ENCODE assay signal across 16 mouse cellular contexts in genomic region chr1:175872028-175872816, GRCm38 (mm10). TPM values are rescaled to one million over a fixed set of nuclear protein-coding genes. Genes with fewer than 3 reads are reported as not detected.
DNase-seq lines count a peak whose midpoint lies in the region; ATAC-seq and TF ChIP-seq lines count a peak whose summit lies in the region.
"Had no signal": no experiment of that assay in that cellular context is flagged by ENCODE, and none has a peak within 500 bp of the region (broad histone marks: within the 10 kb centered on the region; RNA-seq: fewer than 3 reads in every experiment).

No protein-coding gene starts in this region.

- DNase-seq in heart, adult 2 months: peak; percentile 23 to 41
- DNase-seq in heart, embryonic 10.5 days (ENCODE audit: low spot score): no peak
- peak; percentile 67 for DNase-seq in embryonic facial prominence, embryonic 14.5 days (ENCODE audit: low spot score)
- DNase-seq in heart, postnatal 25 days (ENCODE audit: low spot score): peak; percentile 6
- DNase-seq in left cerebral cortex, adult 11 months (ENCODE audit: low spot score): no peak
- DNase-seq in right cerebral cortex, postnatal 10 days (ENCODE audit: low spot score in 2 of 2): no peak
- DNase-seq: adrenal gland, adult 2 months; kidney, adult 18-20 months; layer of hippocampus, postnatal 36 days had no signal

- no peak overlapping the region for H3K4me2 ChIP-seq in embryonic facial prominence, embryonic 14.5 days (ENCODE audit: low read depth, low read length)
- no peak overlapping the region for H3K4me2 ChIP-seq in midbrain, embryonic 13.5 days (replicated peaks)
- H3K4me2 ChIP-seq in forebrain, embryonic 15.5 days (replicated peaks): no peak overlapping the region
- H3K4me2 ChIP-seq: liver, embryonic 12.5 days had no signal

- no peaks in the 10 kb centered on the region; the same call in 1 of the 2 replicates for H3K4me1 ChIP-seq in heart, adult 2 months (ENCODE audit: control insufficient read depth, insufficient read depth, low read length)
- H3K4me1 ChIP-seq in heart, embryonic 10.5 days: no peaks in the 10 kb centered on the region
- no peaks in the 10 kb centered on the region for H3K4me1 ChIP-seq in embryonic facial prominence, embryonic 14.5 days (ENCODE audit: control insufficient read depth, insufficient read depth, low read length)
- peaks cover 7% of the 10 kb centered on the region; the same call in 1 of the 2 replicates for H3K4me1 ChIP-seq in midbrain, embryonic 13.5 days (replicated peaks)
- no peaks in the 10 kb centered on the region for H3K4me1 ChIP-seq in forebrain, embryonic 15.5 days
- H3K4me1 ChIP-seq: liver, embryonic 12.5 days had no signal

- H3K27ac ChIP-seq in heart, adult 2 months: no peak overlapping the region
- H3K27ac ChIP-seq in heart, embryonic 10.5 days: no peak overlapping the region
- H3K27ac ChIP-seq in embryonic facial prominence, embryonic 14.5 days (replicated peaks; ENCODE audit: low read depth, low read length): no peak overlapping the region
- H3K27ac ChIP-seq in midbrain, embryonic 13.5 days: peak overlapping the region; percentile 4; the same call in 1 of the 2 replicates
- H3K27ac ChIP-seq in forebrain, embryonic 15.5 days (replicated peaks): no peak overlapping the region
- H3K27ac ChIP-seq: liver, embryonic 12.5 days; macrophage had no signal

- no peak for TF ChIP-seq CTCF in heart, adult 2 months (IDR thresholded peaks at IDR 0.05)

- no peaks in the 10 kb centered on the region for H3K27me3 ChIP-seq in heart, adult 2 months (ENCODE audit: control insufficient read depth, insufficient read depth, low read length)
- H3K27me3 ChIP-seq in heart, embryonic 10.5 days (ENCODE audit: insufficient read depth, poor library complexity, severe bottlenecking): no peaks in the 10 kb centered on the region
- no peaks in the 10 kb centered on the region for H3K27me3 ChIP-seq in embryonic facial prominence, embryonic 14.5 days (replicated peaks; ENCODE audit: control insufficient read depth, insufficient read depth, low read length)
- H3K27me3 ChIP-seq in midbrain, embryonic 13.5 days: no peaks in the 10 kb centered on the region
- no peaks in the 10 kb centered on the region for H3K27me3 ChIP-seq in forebrain, embryonic 15.5 days
- H3K27me3 ChIP-seq: liver, embryonic 12.5 days had no signal

- WGBS in heart, adult 2 months: 80% methylated on average over 6 of the region's 6 CpGs
- WGBS in heart, embryonic 10.5 days: 81% methylated on average over 6 of the region's 6 CpGs
- WGBS in embryonic facial prominence, embryonic 14.5 days: 55% methylated on average over 6 of the region's 6 CpGs
- 75% methylated on average over 6 of the region's 6 CpGs for WGBS in midbrain, embryonic 13.5 days
- 78% methylated on average over 6 of the region's 6 CpGs for WGBS in forebrain, embryonic 15.5 days

- no peak for TF ChIP-seq POLR2A in heart, adult 2 months (IDR thresholded peaks at IDR 0.05; ENCODE audit: insufficient read depth, low read depth, low read length)

- H3K79me2 ChIP-seq in heart, adult 2 months (replicated peaks; ENCODE audit: control insufficient read depth, insufficient read depth, low read length): no peaks in the 10 kb centered on the region

- H3K9me3 ChIP-seq in heart, embryonic 10.5 days: no peaks in the 10 kb centered on the region
- H3K9me3 ChIP-seq in embryonic facial prominence, embryonic 14.5 days (ENCODE audit: control insufficient read depth, low read length): no peaks in the 10 kb centered on the region
- no peaks in the 10 kb centered on the region for H3K9me3 ChIP-seq in midbrain, embryonic 13.5 days
- no peaks in the 10 kb centered on the region for H3K9me3 ChIP-seq in forebrain, embryonic 15.5 days
- H3K9me3 ChIP-seq: liver, embryonic 12.5 days had no signal

- H3K9ac ChIP-seq in heart, adult 2 months (ENCODE audit: low read depth, low read length): no peak overlapping the region
- no peak overlapping the region for H3K9ac ChIP-seq in embryonic facial prominence, embryonic 14.5 days (ENCODE audit: low read depth, low read length)
- H3K9ac ChIP-seq in midbrain, embryonic 13.5 days (replicated peaks): no peak overlapping the region
- H3K9ac ChIP-seq in forebrain, embryonic 15.5 days (replicated peaks): no peak overlapping the region
- H3K9ac ChIP-seq: liver, embryonic 12.5 days had no signal

- H3K36me3 ChIP-seq in heart, adult 2 months (ENCODE audit: control insufficient read depth, insufficient read depth, low read length): no peaks in the 10 kb centered on the region
- no peaks in the 10 kb centered on the region for H3K36me3 ChIP-seq in heart, embryonic 10.5 days
- no peaks in the 10 kb centered on the region for H3K36me3 ChIP-seq in embryonic facial prominence, embryonic 14.5 days (ENCODE audit: control insufficient read depth, insufficient read depth, low read length)
- H3K36me3 ChIP-seq in midbrain, embryonic 13.5 days: no peaks in the 10 kb centered on the region
- no peaks in the 10 kb centered on the region for H3K36me3 ChIP-seq in forebrain, embryonic 15.5 days
- H3K36me3 ChIP-seq: liver, embryonic 12.5 days had no signal

- intact Hi-C loops in heart, adult 2 months (cut with DNase I): no loop called here
- intact Hi-C loops in heart, postnatal 25 days (cut with DNase I): no loop called here

- no peak for ATAC-seq in embryonic facial prominence, embryonic 14.5 days (ENCODE audit: low read depth)
- ATAC-seq in midbrain, embryonic 13.5 days: peak; percentile 77
- ATAC-seq in forebrain, embryonic 15.5 days (replicated peaks): no peak
- ATAC-seq: liver, embryonic 12.5 days had no signal

- no peak overlapping the region for H3K4me3 ChIP-seq in heart, adult 2 months
- no peak overlapping the region for H3K4me3 ChIP-seq in heart, embryonic 10.5 days
- no peak overlapping the region for H3K4me3 ChIP-seq in embryonic facial prominence, embryonic 14.5 days (ENCODE audit: low read depth, low read length)
- no peak overlapping the region for H3K4me3 ChIP-seq in midbrain, embryonic 13.5 days (replicated peaks)
- no peak overlapping the region for H3K4me3 ChIP-seq in forebrain, embryonic 15.5 days
- H3K4me3 ChIP-seq: liver, embryonic 12.5 days had no signal

- no peak for TF ChIP-seq EP300 in heart, adult 2 months (IDR thresholded peaks at IDR 0.05; ENCODE audit: insufficient read depth, low read depth, low read length)

RNA-seq across cellular contexts. Expression of gene Exo1, which starts 8.2 kb away (rescaled TPM):
- under 1 TPM in 1 of 2 experiments, not detected in 1; 0.68 TPM for total RNA-seq in heart, adult 2 months (2021)
- 0.02 and 0.03 TPM in 2 replicates for polyA plus RNA-seq in heart, adult 2 months (2012; rRNA removed)
- 61.2 and 87.0 TPM in 2 replicates for polyA plus RNA-seq in heart, embryonic 10.5 days (2016; fragmentation: Nextera tagmentation; extraction: Ambion mirVana)
- polyA plus RNA-seq in embryonic facial prominence, embryonic 14.5 days (2014; fragmentation: Nextera tagmentation; extraction: Ambion mirVana): 51.2 and 52.0 TPM in 2 replicates
- total RNA-seq in heart, postnatal 25 days (2021): under 1 TPM; 0.18 to 0.22 TPM
- 24.1 and 28.4 TPM in 2 replicates for polyA plus RNA-seq in midbrain, embryonic 13.5 days (2015; fragmentation: Nextera tagmentation; extraction: Ambion mirVana)
- polyA plus RNA-seq in forebrain, embryonic 15.5 days (2015; fragmentation: Nextera tagmentation; extraction: Ambion mirVana): 22.7 and 29.9 TPM in 2 replicates

RNA-seq across cellular contexts. Expression of gene Gm38100, which starts 47.9 kb away (rescaled TPM):
- total RNA-seq in heart, adult 2 months (2021): not detected
- not detected in 2 replicates for polyA plus RNA-seq in heart, adult 2 months (2012; rRNA removed)
- 0.08 TPM in 1 of 2 replicates, not detected in the other for polyA plus RNA-seq in heart, embryonic 10.5 days (2016; fragmentation: Nextera tagmentation; extraction: Ambion mirVana)
- 0.10 TPM in 1 of 2 replicates, not detected in the other for polyA plus RNA-seq in embryonic facial prominence, embryonic 14.5 days (2014; fragmentation: Nextera tagmentation; extraction: Ambion mirVana)
- total RNA-seq in heart, postnatal 25 days (2021): not detected
- 0.12 TPM in 1 of 2 replicates, not detected in the other for polyA plus RNA-seq in midbrain, embryonic 13.5 days (2015; fragmentation: Nextera tagmentation; extraction: Ambion mirVana)
- polyA plus RNA-seq in forebrain, embryonic 15.5 days (2015; fragmentation: Nextera tagmentation; extraction: Ambion mirVana): not detected in 2 replicates
- total RNA-seq: adrenal gland, adult 2 months; gastrocnemius, postnatal 4 days; layer of hippocampus, postnatal 36 days had no signal
- polyA plus RNA-seq: adrenal gland, adult 2 months; liver, embryonic 12.5 days; macrophage; spleen, adult 2 months; thymus, postnatal 0 days had no signal

Comparison
In these comparisons a context has a peak if more than half of its experiments do, and no peak if none do; other contexts are left out.
1. DNase-seq: peak in heart, adult 2 months (2 of 2), embryonic facial prominence, embryonic 14.5 days (single experiment) and heart, postnatal 25 days (single experiment); none in heart, embryonic 10.5 days (single experiment), left cerebral cortex, adult 11 months (single experiment) and right cerebral cortex, postnatal 10 days (0 of 2).
2. RNA of gene Exo1, which starts 8.2 kb away (polyA plus RNA-seq): 61.2 to 87.0 TPM in heart, embryonic 10.5 days, 51.2 to 52.0 TPM in embryonic facial prominence, embryonic 14.5 days, 24.1 to 28.4 TPM in midbrain, embryonic 13.5 days and 22.7 to 29.9 TPM in forebrain, embryonic 15.5 days; 0.02 to 0.03 TPM in heart, adult 2 months; every median in the first group is over 10 times any median in the second.